Mouse (Mus musculus): ENCODE results near the gene Ctsk. TPM values are rescaled to one million over a fixed set of nuclear protein-coding genes. Genes with fewer than 3 reads are reported as not detected.

Gene Ctsk
- polyA plus RNA-seq, 1 experiment = 0.81 TPM

- Histone ChIP-seq H3K4me1 (ENCODE audit: control insufficient read depth, insufficient read depth, insufficient read length, low read length) (no peaks in the 10 kb centered on the region; the same call in 1 of the 2 replicates), H3K4me3 (ENCODE audit: low read depth, low read length) (no peak overlapping the region), H3K36me3 (ENCODE audit: control insufficient read depth, insufficient read depth, low read length) (peaks cover 7% of the 10 kb centered on the region), H3K27ac (ENCODE audit: insufficient read depth, low read depth, low read length) (no peak overlapping the region; the same call in 1 of the 2 replicates), H3K27me3 (ENCODE audit: control insufficient read depth, insufficient read depth, low read length) (no peaks in the 10 kb centered on the region)
- TF ChIP-seq POLR2A (IDR thresholded peaks at IDR 0.05; ENCODE audit: low read depth, low read length) (no peak), CTCF (IDR thresholded peaks at IDR 0.05; ENCODE audit: extremely low read depth, insufficient read length, insufficient replicate concordance, low read depth, low read length) (no peak)
- WGBS = 30% methylated on average over 3 of the region's 3 CpGs
These were observed 54.9 kb downstream of the Ctsk start for GRCm38 (mm10) chr3:95553986-95554385.

Other genes with a start within 250 kb of the Ctsk start
- gene Bnipl, start 248.1 kb upstream of the Ctsk start, polyA plus RNA-seq (2012; rRNA removed) = 0.16 and 0.58 TPM in 2 replicates
- 58.5 and 89.2 TPM in 2 replicates for gene Mindy1, start 217.9 kb upstream of the Ctsk start, polyA plus RNA-seq (2012; rRNA removed)
- 4.4 and 11.5 TPM in 2 replicates for gene Prune1, start 217.2 kb upstream of the Ctsk start, polyA plus RNA-seq (2012; rRNA removed)
- gene Anxa9, start 192.1 kb upstream of the Ctsk start, polyA plus RNA-seq (2012; rRNA removed) = 0.52 and 0.65 TPM in 2 replicates
- 51.3 and 84.0 TPM in 2 replicates for gene Cers2, start 184.5 kb upstream of the Ctsk start, polyA plus RNA-seq (2012; rRNA removed)
- gene Setdb1, start 142.1 kb upstream of the Ctsk start, polyA plus RNA-seq (2012; rRNA removed) = 3.3 and 5.3 TPM in 2 replicates
- not detected in 2 replicates for gene 4930558C23Rik, start 96.4 kb upstream of the Ctsk start, polyA plus RNA-seq (2012; rRNA removed)
- gene Arnt, start 64.9 kb upstream of the Ctsk start, polyA plus RNA-seq (2012; rRNA removed) = 11.7 and 29.5 TPM in 2 replicates
- 11.4 and 26.7 TPM in 2 replicates for gene Ctss, start 27.5 kb downstream of the Ctsk start, polyA plus RNA-seq (2012; rRNA removed)
- not detected in 2 replicates for gene Hormad1, start 60.4 kb downstream of the Ctsk start, polyA plus RNA-seq (2012; rRNA removed)
- gene Golph3l, start 89.7 kb downstream of the Ctsk start, polyA plus RNA-seq (2012; rRNA removed) = 1.8 and 4.8 TPM in 2 replicates
- gene Ensa, start 125.7 kb downstream of the Ctsk start, polyA plus RNA-seq (2012; rRNA removed) = 5.2 and 10.1 TPM in 2 replicates
- gene Mcl1, start 159.5 kb downstream of the Ctsk start, polyA plus RNA-seq (2012; rRNA removed) = 119 and 327 TPM in 2 replicates
- 6.4 and 8.2 TPM in 2 replicates for gene Adamtsl4, start 188.7 kb downstream of the Ctsk start, polyA plus RNA-seq (2012; rRNA removed)
- gene Ecm1, start 240.3 kb downstream of the Ctsk start, polyA plus RNA-seq (2012; rRNA removed) = 157 and 174 TPM in 2 replicates